Mouse (Mus musculus) neural tube, embryonic 11.5 days (tissue): Measurements from ENCODE around the gene Ttc23l. TPM values are rescaled to one million over a fixed set of nuclear protein-coding genes. Genes with fewer than 3 reads are reported as not detected.
"Not testable (repeated sequence)": the region's sequence is repeated elsewhere in the genome, so short reads cannot be mapped to it uniquely, and the experiment has no call there.

Experiments
- ATAC-seq: fragments of 200-750 bp; cut with Nextera tagmentation; 2 replicates; pipeline ENCODE4 v1.8.0; 2017; ENCODE audit warnings: moderate number of reproducible peaks, mild to moderate bottlenecking, moderate TSS enrichment, moderate library complexity; ENCODE audit not compliant: insufficient read depth, low FRiP score, low TSS enrichment
- DNase-seq: peaks from one replicate; pipeline ENCODE4 v3.0.0-alpha.2; 2015; ENCODE audit warnings: low spot score
- H3K27ac ChIP-seq: fragments of 300-500 bp; sonication (generic); 2 replicates; pipeline ENCODE4 v1.5.1; 2014; ENCODE audit warnings: low read depth, mild to moderate bottlenecking, low read length
- H3K27me3 ChIP-seq: fragments of 300-500 bp; sonication (generic); 2 replicates; pipeline ENCODE4 v1.6.1; 2014; ENCODE audit warnings: mild to moderate bottlenecking, low read length, mixed read lengths; ENCODE audit not compliant: control insufficient read depth, insufficient read depth
- H3K36me3 ChIP-seq: fragments of 300-500 bp; sonication (generic); 2 replicates; pipeline ENCODE4 v1.6.1; 2014; ENCODE audit warnings: mild to moderate bottlenecking, low read length, moderate library complexity, mixed read lengths; ENCODE audit not compliant: control insufficient read depth, insufficient read depth
- H3K4me1 ChIP-seq: fragments of 300-500 bp; sonication (generic); 2 replicates; pipeline ENCODE4 v1.6.1; 2014; ENCODE audit warnings: low read length, mixed read lengths; ENCODE audit not compliant: control insufficient read depth, insufficient read depth
- H3K4me2 ChIP-seq: fragments of 300-500 bp; sonication (generic); 2 replicates; pipeline ENCODE4 v1.6.1; 2014; ENCODE audit warnings: low read depth, mild to moderate bottlenecking, moderate library complexity
- H3K4me3 ChIP-seq: fragments of 300-500 bp; sonication (generic); 2 replicates; pipeline ENCODE4 v1.5.1; 2014; ENCODE audit warnings: low read depth, low read length
- H3K9ac ChIP-seq: fragments of 300-500 bp; sonication (generic); 2 replicates; pipeline ENCODE4 v1.6.1; 2014; ENCODE audit warnings: mild to moderate bottlenecking, low read length
- H3K9me3 ChIP-seq: fragments of 300-500 bp; sonication (generic); 2 replicates; pipeline ENCODE4 v1.6.1; 2016; ENCODE audit warnings: low read length; ENCODE audit not compliant: control insufficient read depth
- WGBS: fragments of 180-500 bp; shearing (Covaris S2); extraction: QIAGEN DNeasy Blood & Tissue Kit; methylation state at CpG from one replicate; pipeline ENCODE4 v1.1.7; 2014; 5-methylcytosine and 5-hydroxymethylcytosine counted together
- polyA plus RNA-seq: library from polyadenylated mRNA; unstranded; fragments of >200 nt; fragmentation: Nextera tagmentation; extraction: Ambion mirVana; gene quantifications from 2 replicates; pipeline ENCODE4 v1.2.1, GENCODE M21; 2014

Ttc23l gene
- polyA plus RNA-seq, 1 experiment from 2014 or later: not detected

GRCm38 (mm10) chr15:10535969-10536368, 22.5 kb downstream of the Ttc23l start:
- Histone ChIP-seq H3K4me2 (no peak overlapping the region), H3K4me3 (no peak overlapping the region), H3K36me3 (no peaks in the 10 kb centered on the region), H3K4me1 (no peaks in the 10 kb centered on the region), H3K9ac (no peak overlapping the region), H3K27me3 (no peaks in the 10 kb centered on the region), H3K9me3 (no peaks in the 10 kb centered on the region), H3K27ac (no peak overlapping the region)
- DNase-seq: no peak
- ATAC-seq: no peak
- 86% methylated on average over 7 of the region's 7 CpGs for WGBS

- no peak for DNase-seq
- 86% methylated on average over 5 of the region's 5 CpGs for WGBS
- H3K9ac ChIP-seq: no peak overlapping the region
- H3K36me3 ChIP-seq: no peaks in the 10 kb centered on the region
- H3K27me3 ChIP-seq: no peaks in the 10 kb centered on the region
- H3K4me2 ChIP-seq: no peak overlapping the region
- no peak overlapping the region for H3K4me3 ChIP-seq
- no peak for ATAC-seq
- H3K9me3 ChIP-seq: no peaks in the 10 kb centered on the region
- no peak overlapping the region for H3K27ac ChIP-seq
- H3K4me1 ChIP-seq: no peaks in the 10 kb centered on the region
Measured at GRCm38 (mm10) chr15:10534591-10534990, 23.9 kb downstream of the Ttc23l start.

GRCm38 (mm10) chr15:10533361-10533760, 25.1 kb downstream of the Ttc23l start:
- H3K4me2 ChIP-seq, H3K4me3 ChIP-seq, H3K9ac ChIP-seq, ATAC-seq, H3K27ac ChIP-seq, H3K27me3 ChIP-seq, H3K9me3 ChIP-seq, DNase-seq, H3K36me3 ChIP-seq, H3K4me1 ChIP-seq: not testable (repeated sequence)
- 91% methylated on average over 10 of the region's 10 CpGs for WGBS

GRCm38 (mm10) chr15:10531352-10531751, 27.1 kb downstream of the Ttc23l start:
- Histone ChIP-seq H3K9ac (no peak overlapping the region), H3K27ac (no peak overlapping the region), H3K4me1 (no peaks in the 10 kb centered on the region), H3K4me2 (no peak overlapping the region), H3K27me3 (no peaks in the 10 kb centered on the region), H3K4me3 (no peak overlapping the region), H3K9me3 (no peaks in the 10 kb centered on the region), H3K36me3 (no peaks in the 10 kb centered on the region)
- no peak for ATAC-seq
- DNase-seq: no peak
- 90% methylated on average over 4 of the region's 4 CpGs for WGBS

- Histone ChIP-seq H3K27ac (no peak overlapping the region), H3K4me1 (no peaks in the 10 kb centered on the region), H3K9ac (no peak overlapping the region), H3K36me3 (no peaks in the 10 kb centered on the region), H3K9me3 (no peaks in the 10 kb centered on the region), H3K27me3 (no peaks in the 10 kb centered on the region), H3K4me2 (no peak overlapping the region), H3K4me3 (no peak overlapping the region)
- WGBS: 83% methylated on average over 1 of the region's 1 CpGs
- DNase-seq: no peak
- ATAC-seq: no peak
Measured at GRCm38 (mm10) chr15:10525896-10526295, 32.6 kb downstream of the Ttc23l start.

- Histone ChIP-seq H3K9ac (no peak overlapping the region), H3K9me3 (no peaks in the 10 kb centered on the region), H3K27me3 (no peaks in the 10 kb centered on the region), H3K27ac (no peak overlapping the region), H3K4me2 (no peak overlapping the region), H3K4me1 (no peaks in the 10 kb centered on the region), H3K4me3 (no peak overlapping the region), H3K36me3 (no peaks in the 10 kb centered on the region)
- DNase-seq (no peak), ATAC-seq (no peak)
- WGBS: 88% methylated on average over 7 of the region's 7 CpGs
Measured at GRCm38 (mm10) chr15:10515166-10515565, 43.3 kb downstream of the Ttc23l start.

GRCm38 (mm10) chr15:10506099-10506498, 52.4 kb downstream of the Ttc23l start:
- H3K4me1 ChIP-seq: 0 out of 2 replicates have a peak, but pooled peaks cover 3% of the 10 kb centered on the region
- WGBS: 64% methylated on average over 11 of the region's 11 CpGs
- no peak overlapping the region for H3K4me3 ChIP-seq
- no peak overlapping the region for H3K9ac ChIP-seq
- H3K4me2 ChIP-seq: no peak overlapping the region
- no peaks in the 10 kb centered on the region for H3K9me3 ChIP-seq
- no peaks in the 10 kb centered on the region for H3K36me3 ChIP-seq
- DNase-seq (no peak), ATAC-seq (no peak)
- H3K27me3 ChIP-seq: no peaks in the 10 kb centered on the region
- H3K27ac ChIP-seq: no peak overlapping the region

GRCm38 (mm10) chr15:10500838-10501719, 57.4 kb downstream of the Ttc23l start:
- H3K9me3 ChIP-seq: no peaks in the 10 kb centered on the region
- H3K9ac ChIP-seq: no peak overlapping the region
- H3K4me3 ChIP-seq: no peak overlapping the region
- no peaks in the 10 kb centered on the region for H3K27me3 ChIP-seq
- ATAC-seq (peak; percentile 82), DNase-seq (peak; percentile 74)
- 59% methylated on average over 11 of the region's 11 CpGs for WGBS
- 0 out of 2 replicates have a peak, but pooled peaks cover 3% of the 10 kb centered on the region for H3K4me1 ChIP-seq
- no peaks in the 10 kb centered on the region for H3K36me3 ChIP-seq
- H3K27ac ChIP-seq: no peak overlapping the region
- no peak overlapping the region for H3K4me2 ChIP-seq

GRCm38 (mm10) chr15:10500035-10500434, 58.4 kb downstream of the Ttc23l start:
- Histone ChIP-seq H3K9ac (no peak overlapping the region), H3K27me3 (no peaks in the 10 kb centered on the region), H3K9me3 (no peaks in the 10 kb centered on the region), H3K27ac (no peak overlapping the region), H3K4me2 (no peak overlapping the region), H3K4me1 (0 out of 2 replicates have a peak, but pooled peaks cover 3% of the 10 kb centered on the region), H3K36me3 (no peaks in the 10 kb centered on the region), H3K4me3 (no peak overlapping the region)
- DNase-seq (no peak), ATAC-seq (no peak)
- 86% methylated on average over 5 of the region's 5 CpGs for WGBS
